Mouse (Mus musculus) stomach, embryonic 14.5 days (tissue): ENCODE measurements at regions not wholly inside any gene's neighbourhood (a gene's known extent, or its start where the extent isn't known, plus 50 kb on each side); places are given as distances from the start of the nearest gene placed in this dataset.

Experiments used
- ATAC-seq: fragments of 200-750 bp; cut with Nextera tagmentation; 2 replicates; pipeline ENCODE4 v1.8.0; 2017; ENCODE audit warnings: low read depth, moderate TSS enrichment; ENCODE audit not compliant: insufficient number of reproducible peaks, insufficient read depth, low FRiP score
- H3K27ac ChIP-seq: fragments of 300-500 bp; sonication (generic); 2 replicates; pipeline ENCODE4 v1.5.1; 2014; ENCODE audit warnings: mild to moderate bottlenecking, low read length, moderate library complexity, mixed read lengths
- H3K27me3 ChIP-seq: fragments of 300-500 bp; sonication (generic); 2 replicates; pipeline ENCODE4 v1.6.1; 2014; ENCODE audit warnings: low read length, control low read depth, mixed read lengths; ENCODE audit not compliant: control insufficient read depth, insufficient read depth
- H3K36me3 ChIP-seq: fragments of 300-500 bp; sonication (generic); 2 replicates; pipeline ENCODE4 v1.6.1; 2014; ENCODE audit warnings: mild to moderate bottlenecking, control low read depth, low read length, moderate library complexity, mixed read lengths; ENCODE audit not compliant: control insufficient read depth, insufficient read depth
- H3K4me1 ChIP-seq: fragments of 300-500 bp; sonication (generic); 2 replicates; pipeline ENCODE4 v1.6.1; 2014; ENCODE audit warnings: low read length, control low read depth, mixed read lengths; ENCODE audit not compliant: control insufficient read depth, insufficient read depth
- H3K4me2 ChIP-seq: fragments of 300-500 bp; sonication (generic); replicated peaks from 2 replicates; pipeline ENCODE4 v1.6.1; 2014; ENCODE audit warnings: low read depth, low read length, control low read depth
- H3K4me3 ChIP-seq: fragments of 300-500 bp; sonication (generic); 2 replicates; pipeline ENCODE4 v1.5.1; 2014; ENCODE audit warnings: low read depth, low read length, control low read depth
- H3K9ac ChIP-seq: fragments of 300-500 bp; sonication (generic); replicated peaks from 2 replicates; pipeline ENCODE4 v1.6.1; 2014; ENCODE audit warnings: low read depth, mild to moderate bottlenecking, control low read depth, low read length, moderate library complexity, mixed read lengths
- H3K9me3 ChIP-seq: fragments of 300-500 bp; sonication (generic); 2 replicates; pipeline ENCODE4 v1.6.1; 2016; ENCODE audit warnings: low read depth, low read length, control low read depth; ENCODE audit not compliant: control insufficient read depth
- WGBS: fragments of 180-500 bp; shearing (Covaris S2); extraction: QIAGEN DNeasy Blood & Tissue Kit; methylation state at CpG from one replicate; pipeline ENCODE4 v1.1.7; 2014; 5-methylcytosine and 5-hydroxymethylcytosine counted together

DNA sequence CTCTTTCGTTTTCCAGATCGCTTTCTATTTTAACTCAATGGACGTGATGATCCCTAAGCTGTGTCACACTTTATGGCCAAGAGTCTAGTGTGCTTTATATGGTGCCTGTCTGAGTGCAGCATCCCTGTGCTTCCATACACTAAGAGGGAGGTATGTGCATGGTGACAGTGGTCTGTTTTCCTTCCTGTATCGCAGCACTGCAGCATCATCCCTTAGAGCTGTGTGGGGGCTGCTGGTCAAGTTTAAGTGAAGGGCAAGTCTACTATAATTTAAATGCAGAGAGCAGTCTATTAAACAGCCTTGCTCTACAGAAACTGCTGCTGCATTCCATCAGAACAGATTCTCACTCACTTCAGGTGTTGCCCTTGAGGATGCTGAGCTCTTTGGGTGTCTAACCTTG is 213.8 kb upstream of the Sel1l start:
- no peaks in the 10 kb centered on the region for H3K27me3 ChIP-seq
- no peak for ATAC-seq
- no peaks in the 10 kb centered on the region for H3K9me3 ChIP-seq
- H3K4me2 ChIP-seq, result no peak overlapping the region
- no peak overlapping the region for H3K9ac ChIP-seq
- no peaks in the 10 kb centered on the region for H3K4me1 ChIP-seq
- 82% methylated on average over 4 of the region's 4 CpGs for WGBS
- no peak overlapping the region for H3K4me3 ChIP-seq
- no peak overlapping the region for H3K27ac ChIP-seq
- no peaks in the 10 kb centered on the region for H3K36me3 ChIP-seq

DNA sequence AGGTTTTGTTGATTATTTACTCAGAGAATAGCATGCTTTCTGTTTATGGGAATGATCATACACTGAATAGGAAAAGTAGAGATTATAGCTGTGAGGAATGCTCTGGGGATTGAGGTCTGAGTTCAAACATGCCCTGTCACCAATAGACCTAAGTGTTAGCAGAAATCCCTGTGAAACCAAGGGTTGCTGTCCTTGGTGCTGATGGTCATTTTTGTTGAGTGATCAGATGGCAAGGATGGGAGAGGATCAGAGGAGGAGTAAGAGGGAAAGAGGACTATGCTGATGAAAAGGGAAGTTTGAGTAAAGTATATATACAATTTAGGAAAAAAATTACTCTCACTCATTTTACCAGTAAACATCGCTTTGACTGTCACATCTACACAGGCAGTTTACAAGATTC is 191.5 kb upstream of the Sel1l start:
- no peak for ATAC-seq
- Histone ChIP-seq H3K9ac (no peak overlapping the region), H3K27me3 (no peaks in the 10 kb centered on the region), H3K4me2 (no peak overlapping the region), H3K9me3 (no peaks in the 10 kb centered on the region), H3K4me1 (no peaks in the 10 kb centered on the region), H3K27ac (no peak overlapping the region), H3K36me3 (no peaks in the 10 kb centered on the region), H3K4me3 (no peak overlapping the region)
- WGBS, result 61% methylated on average over 1 of the region's 1 CpGs

DNA sequence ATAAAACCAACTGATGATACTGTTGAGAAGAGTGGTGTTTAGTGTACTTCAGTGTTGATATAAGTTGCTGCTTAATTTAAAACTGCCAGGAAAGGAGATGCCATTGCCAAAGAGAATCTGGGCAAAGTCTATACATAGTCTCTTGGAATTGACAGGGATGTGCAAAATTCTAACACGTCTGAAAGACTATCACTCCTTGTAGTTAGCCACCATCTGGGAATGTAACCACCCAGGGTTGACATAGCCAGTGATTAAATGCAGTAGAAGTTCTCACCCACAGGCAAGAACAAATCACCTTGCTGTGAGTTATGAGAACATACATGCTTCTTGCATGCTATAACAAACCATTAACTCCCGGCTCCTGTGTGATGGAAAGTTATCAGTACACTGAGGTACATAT is 180.2 kb upstream of the Sel1l start:
- no peak for ATAC-seq
- no peak overlapping the region for H3K9ac ChIP-seq
- no peaks in the 10 kb centered on the region for H3K36me3 ChIP-seq
- H3K27ac ChIP-seq, result no peak overlapping the region
- WGBS, result 73% methylated on average over 2 of the region's 2 CpGs
- no peak overlapping the region for H3K4me2 ChIP-seq
- no peaks in the 10 kb centered on the region for H3K9me3 ChIP-seq
- no peaks in the 10 kb centered on the region for H3K4me1 ChIP-seq
- H3K27me3 ChIP-seq, result no peaks in the 10 kb centered on the region
- H3K4me3 ChIP-seq, result no peak overlapping the region

DNA sequence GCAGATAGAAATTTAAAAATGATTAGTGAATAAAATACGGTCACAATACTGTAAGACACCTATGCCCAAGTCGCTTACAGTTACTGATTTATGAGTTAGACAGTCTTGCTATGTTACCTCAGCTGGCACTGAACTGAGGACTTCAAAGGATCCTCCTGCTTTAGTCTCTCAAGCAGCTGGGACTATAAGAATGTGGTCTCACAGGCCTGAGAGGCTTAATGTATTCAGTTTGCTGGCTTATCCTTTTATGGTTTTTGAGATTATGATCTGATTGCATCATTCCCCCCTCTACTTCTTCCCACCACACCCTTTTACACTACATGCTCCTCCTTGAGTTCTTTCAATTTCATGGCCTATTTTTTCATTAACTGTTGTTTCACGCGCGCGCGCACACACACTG is 179.4 kb upstream of the Sel1l start:
- H3K4me2 ChIP-seq, result no peak overlapping the region
- no peak overlapping the region for H3K27ac ChIP-seq
- no peak for ATAC-seq
- no peak overlapping the region for H3K9ac ChIP-seq
- H3K27me3 ChIP-seq, result no peaks in the 10 kb centered on the region
- no peaks in the 10 kb centered on the region for H3K4me1 ChIP-seq
- H3K9me3 ChIP-seq, result no peaks in the 10 kb centered on the region
- no peak overlapping the region for H3K4me3 ChIP-seq
- 84% methylated on average over 7 of the region's 7 CpGs for WGBS
- no peaks in the 10 kb centered on the region for H3K36me3 ChIP-seq

DNA sequence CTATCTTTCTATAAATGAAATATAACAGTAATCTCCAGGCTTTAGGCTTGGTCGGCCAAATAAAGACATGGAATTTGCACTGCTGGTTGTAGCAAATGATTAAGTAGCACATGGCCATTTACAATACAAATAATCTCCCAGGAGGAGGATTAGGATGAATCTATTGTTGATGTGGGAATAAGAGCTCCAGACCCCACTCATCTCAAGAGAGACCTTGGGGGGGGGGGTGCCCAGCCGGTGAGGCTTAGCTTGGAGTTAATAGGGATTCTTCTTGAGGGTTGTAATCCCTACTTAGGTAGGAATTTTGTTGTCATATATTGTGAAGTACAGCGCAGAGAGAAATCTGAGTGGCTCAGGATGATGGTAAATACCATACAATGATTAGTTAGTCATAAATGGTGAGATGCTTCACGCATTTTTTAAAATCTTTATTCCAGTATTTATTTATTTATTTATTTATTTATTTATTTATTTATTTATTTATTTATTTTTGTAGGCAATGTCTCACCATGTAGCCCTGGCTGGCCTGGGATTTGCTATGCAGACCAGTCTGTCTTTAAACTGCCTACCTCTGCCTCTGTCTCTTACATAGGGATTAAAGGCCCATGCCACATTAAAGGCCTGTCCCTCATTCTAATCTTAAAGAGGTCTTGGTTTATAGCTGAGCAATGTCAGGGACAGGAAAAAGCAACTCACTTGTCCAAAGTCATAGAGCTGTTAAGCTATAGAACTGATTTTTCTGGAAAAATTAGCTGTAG is 175.7 kb upstream of the Sel1l start:
- no peaks in the 10 kb centered on the region for H3K36me3 ChIP-seq
- H3K27ac ChIP-seq, result no peak overlapping the region
- WGBS, result 76% methylated on average over 4 of the region's 4 CpGs
- H3K9ac ChIP-seq, result no peak overlapping the region
- no peak overlapping the region for H3K4me2 ChIP-seq
- H3K4me1 ChIP-seq, result no peaks in the 10 kb centered on the region
- ATAC-seq, result no peak
- no peaks in the 10 kb centered on the region for H3K9me3 ChIP-seq
- H3K4me3 ChIP-seq, result no peak overlapping the region
- H3K27me3 ChIP-seq, result no peaks in the 10 kb centered on the region

DNA sequence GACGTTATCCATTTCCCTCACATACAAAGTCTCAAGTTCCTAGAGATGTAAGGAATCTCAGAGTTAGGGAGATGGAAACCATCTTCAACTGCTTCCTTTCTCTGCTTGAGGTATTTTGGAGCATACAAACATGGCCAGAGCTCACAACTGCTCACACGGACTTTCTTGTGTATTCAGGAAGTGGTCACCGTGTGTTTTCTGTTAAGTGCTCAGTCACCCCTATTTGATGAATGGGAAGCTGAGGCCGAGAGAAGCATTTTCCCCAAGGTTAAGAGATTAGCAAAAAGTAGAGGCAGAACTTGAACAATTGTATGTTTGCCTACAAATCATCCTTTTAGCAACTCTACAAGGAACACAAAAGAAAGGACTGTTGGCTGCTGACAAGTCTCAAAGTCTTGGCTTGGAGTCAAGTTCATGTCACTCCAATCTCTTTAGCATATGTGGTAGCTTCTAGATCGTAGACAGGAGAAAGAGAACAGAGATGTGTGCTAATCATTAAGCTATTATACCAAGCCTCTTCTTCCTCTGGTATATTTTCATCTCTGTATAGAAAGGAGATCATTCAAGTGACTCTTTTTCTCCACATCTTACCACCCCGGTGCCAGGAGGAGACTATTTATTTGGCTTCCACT is 170.8 kb upstream of the Sel1l start:
- no peak overlapping the region for H3K9ac ChIP-seq
- no peaks in the 10 kb centered on the region for H3K4me1 ChIP-seq

DNA sequence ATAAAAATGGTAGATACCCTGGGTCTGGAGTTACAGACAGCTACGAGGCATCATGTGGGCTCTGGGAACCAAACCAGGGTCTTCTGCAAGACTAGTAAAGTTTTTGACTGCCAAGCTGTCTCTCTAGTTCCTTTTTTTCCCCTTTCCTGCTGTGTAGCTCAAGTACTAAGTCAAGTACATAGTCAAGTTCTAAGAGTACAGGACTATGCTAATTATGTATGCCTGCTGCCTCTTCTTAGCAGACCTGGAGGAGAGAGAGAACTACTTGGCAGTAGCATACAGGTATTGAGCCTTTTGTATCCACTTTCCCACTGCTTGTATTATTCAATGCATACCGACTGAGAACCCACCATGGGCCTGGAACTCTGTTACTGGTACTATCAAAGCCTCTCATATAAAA is 166.4 kb upstream of the Sel1l start:
- Histone ChIP-seq H3K4me3 (no peak overlapping the region), H3K36me3 (no peaks in the 10 kb centered on the region), H3K27me3 (no peaks in the 10 kb centered on the region), H3K4me1 (no peaks in the 10 kb centered on the region), H3K9me3 (no peaks in the 10 kb centered on the region), H3K4me2 (no peak overlapping the region), H3K27ac (no peak overlapping the region), H3K9ac (no peak overlapping the region)
- 96% methylated on average over 2 of the region's 2 CpGs for WGBS
- no peak for ATAC-seq

More for the DNA sequence above, 170.8 kb upstream of the Sel1l start:
- no peak for ATAC-seq
- no peaks in the 10 kb centered on the region for H3K36me3 ChIP-seq
- no peak overlapping the region for H3K27ac ChIP-seq
- WGBS, result 33% methylated on average over 6 of the region's 6 CpGs
- no peak overlapping the region for H3K4me3 ChIP-seq
- H3K27me3 ChIP-seq, result no peaks in the 10 kb centered on the region
- H3K4me2 ChIP-seq, result no peak overlapping the region
- H3K9me3 ChIP-seq, result no peaks in the 10 kb centered on the region

DNA sequence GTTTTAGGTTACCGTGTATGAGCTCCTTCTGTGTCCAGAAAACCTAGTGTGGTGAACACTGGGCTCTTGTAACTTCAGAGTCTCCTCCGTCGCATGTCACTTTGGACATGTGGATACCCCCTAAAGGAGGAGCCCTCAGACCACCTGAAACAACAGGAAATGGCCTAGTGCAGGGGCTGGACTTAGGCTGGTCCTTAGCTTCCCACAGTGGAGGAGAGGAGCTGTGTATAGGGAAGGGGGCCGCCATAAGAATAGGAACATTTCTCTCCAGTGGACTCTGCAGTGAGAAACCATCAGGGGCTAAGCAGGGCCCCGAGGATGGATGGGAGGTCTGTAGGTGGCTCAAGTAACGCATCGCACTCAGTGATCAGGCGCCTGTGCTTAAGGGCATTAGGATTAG is 165.0 kb upstream of the Sel1l start:
- H3K27ac ChIP-seq, result no peak overlapping the region
- no peaks in the 10 kb centered on the region for H3K27me3 ChIP-seq
- ATAC-seq, result no peak
- H3K4me1 ChIP-seq, result no peaks in the 10 kb centered on the region
- 74% methylated on average over 8 of the region's 8 CpGs for WGBS
- no peak overlapping the region for H3K4me3 ChIP-seq
- no peaks in the 10 kb centered on the region for H3K36me3 ChIP-seq
- no peak overlapping the region for H3K9ac ChIP-seq
- H3K4me2 ChIP-seq, result no peak overlapping the region
- H3K9me3 ChIP-seq, result no peaks in the 10 kb centered on the region

DNA sequence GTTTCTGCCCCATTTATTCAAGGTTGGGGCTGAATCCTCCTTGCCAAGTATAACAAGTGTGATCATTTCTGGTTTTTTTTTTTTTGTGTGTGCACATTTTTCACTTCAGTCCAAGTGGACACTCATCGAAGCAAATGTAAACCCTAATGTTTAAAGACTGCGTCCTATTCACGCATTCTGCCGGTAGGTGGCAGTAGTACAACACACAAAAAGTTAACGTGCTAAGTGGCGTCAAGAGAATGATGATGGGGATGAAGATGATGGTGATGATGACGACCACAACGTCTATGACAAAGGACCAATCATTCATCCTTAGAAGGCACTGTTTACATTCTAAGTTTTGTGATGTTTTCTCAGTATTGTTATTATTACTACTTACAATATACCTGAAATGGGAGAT is 164.3 kb upstream of the Sel1l start:
- Histone ChIP-seq H3K9me3 (no peaks in the 10 kb centered on the region), H3K4me1 (no peaks in the 10 kb centered on the region), H3K36me3 (no peaks in the 10 kb centered on the region), H3K27me3 (no peaks in the 10 kb centered on the region), H3K27ac (no peak overlapping the region), H3K4me3 (no peak overlapping the region), H3K9ac (no peak overlapping the region), H3K4me2 (no peak overlapping the region)
- no peak for ATAC-seq
- WGBS, result 10% methylated on average over 8 of the region's 8 CpGs
